Mouse (Mus musculus) frontal cortex, postnatal 10 days (tissue): Measurements from ENCODE around the gene Gm11037.
"Not testable (repeated sequence)": the region's sequence is repeated elsewhere in the genome, so short reads cannot be mapped to it uniquely, and the experiment has no call there.

ENCODE experiments used
- DNase-seq, 2 experiments: peaks; one replicate each; pipeline ENCODE4 v3.0.0; 2022; ENCODE audit warnings: low spot score in 2 of 2, mixed read lengths in 1 of 2

Gene Gm11037

GRCm38 (mm10) chr2:131132930-131133547 lies at the start of gene Gm11037:
Gene Gm11037, plus strand, starts transcription at chr2:131133497.
- DNase-seq = no peak

DNA sequence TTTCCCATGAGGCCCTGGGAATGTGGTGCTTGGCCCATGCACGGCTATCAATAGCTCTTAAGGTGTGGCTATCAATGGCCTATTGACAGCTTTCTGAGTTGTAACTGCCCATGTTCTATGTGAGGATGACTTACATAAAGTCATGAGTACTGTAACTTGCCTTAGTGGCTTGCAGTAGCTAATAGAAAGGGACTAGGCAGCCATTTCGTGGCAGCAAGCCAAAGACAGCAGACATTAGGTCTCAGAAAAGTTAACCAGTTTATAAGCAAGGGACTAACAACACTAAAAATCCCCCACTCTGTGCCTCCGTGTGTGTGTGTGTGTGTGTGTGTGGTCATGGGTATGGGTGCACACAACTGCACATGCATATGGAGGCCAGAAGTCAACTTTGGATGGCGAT lies 49.1 kb upstream of the Gm11037 start:
- DNase-seq = no peak

- no peak for DNase-seq
These were observed 46.5 kb upstream of the Gm11037 start, which contains the start of gene Siglec1 for GRCm38 (mm10) chr2:131086667-131087390. Gene Siglec1, minus strand, starts transcription at chr2:131086765.

- DNase-seq = no peak
These were observed 44.7 kb upstream of the Gm11037 start for GRCm38 (mm10) chr2:131088581-131088980.

GRCm38 (mm10) chr2:131089634-131090033 lies 43.7 kb upstream of the Gm11037 start:
- DNase-seq = no peak

GRCm38 (mm10) chr2:131090852-131091251 lies 42.4 kb upstream of the Gm11037 start:
- no peak for DNase-seq

- DNase-seq = no peak
These were observed 39.7 kb upstream of the Gm11037 start for GRCm38 (mm10) chr2:131093577-131093976.

- peak; percentile 47 to 74 for DNase-seq
These were observed 38.5 kb upstream of the Gm11037 start for GRCm38 (mm10) chr2:131094823-131095222.

GRCm38 (mm10) chr2:131096101-131096795 lies 37.0 kb upstream of the Gm11037 start:
- DNase-seq = no peak

- DNase-seq = no peak
These were observed 36.2 kb upstream of the Gm11037 start for GRCm38 (mm10) chr2:131097087-131097486.

- no peak for DNase-seq
These were observed 31.8 kb upstream of the Gm11037 start for GRCm38 (mm10) chr2:131101530-131101929.

DNA sequence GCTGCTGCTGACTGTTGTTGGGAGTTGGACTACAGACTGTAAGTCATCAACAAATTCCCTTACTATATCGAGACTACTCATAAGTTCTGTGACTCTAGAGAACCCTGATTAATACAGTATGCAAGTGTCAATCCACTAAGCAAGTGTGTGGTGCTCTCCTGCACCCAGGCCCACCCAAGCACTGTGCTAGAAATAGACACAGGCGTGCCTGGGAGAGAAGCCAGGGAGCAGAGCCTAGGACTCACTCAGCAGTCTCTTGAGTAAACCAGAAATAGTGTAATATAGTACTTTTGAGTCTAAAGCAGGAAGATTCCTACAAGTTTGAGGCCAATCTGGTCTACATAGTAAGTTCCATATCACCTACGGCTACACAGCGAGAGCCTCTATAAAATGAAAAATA lies 29.3 kb upstream of the Gm11037 start:
- DNase-seq = no peak

- DNase-seq = not testable (repeated sequence)
These were observed 28.2 kb upstream of the Gm11037 start for GRCm38 (mm10) chr2:131105061-131105460.

DNA sequence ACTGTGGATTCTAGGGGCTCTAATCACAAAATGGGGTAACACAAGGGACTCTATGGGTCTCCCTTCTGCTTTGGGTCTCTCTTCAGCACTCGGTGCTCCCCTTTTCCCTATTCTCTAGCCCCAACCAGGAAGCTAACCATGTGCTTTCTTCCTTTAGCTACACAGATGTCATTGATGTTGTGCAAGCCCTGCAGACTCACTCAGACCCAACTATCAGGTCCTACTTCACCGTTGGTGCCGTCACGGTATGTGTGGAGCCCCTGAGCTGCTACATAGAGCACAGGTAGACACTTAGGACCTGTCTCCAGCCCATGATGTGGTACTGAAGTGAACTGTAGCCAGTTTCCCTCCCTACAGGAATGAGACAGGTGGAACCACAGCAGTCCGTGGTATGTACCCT lies 27.3 kb upstream of the Gm11037 start:
- no peak for DNase-seq

DNA sequence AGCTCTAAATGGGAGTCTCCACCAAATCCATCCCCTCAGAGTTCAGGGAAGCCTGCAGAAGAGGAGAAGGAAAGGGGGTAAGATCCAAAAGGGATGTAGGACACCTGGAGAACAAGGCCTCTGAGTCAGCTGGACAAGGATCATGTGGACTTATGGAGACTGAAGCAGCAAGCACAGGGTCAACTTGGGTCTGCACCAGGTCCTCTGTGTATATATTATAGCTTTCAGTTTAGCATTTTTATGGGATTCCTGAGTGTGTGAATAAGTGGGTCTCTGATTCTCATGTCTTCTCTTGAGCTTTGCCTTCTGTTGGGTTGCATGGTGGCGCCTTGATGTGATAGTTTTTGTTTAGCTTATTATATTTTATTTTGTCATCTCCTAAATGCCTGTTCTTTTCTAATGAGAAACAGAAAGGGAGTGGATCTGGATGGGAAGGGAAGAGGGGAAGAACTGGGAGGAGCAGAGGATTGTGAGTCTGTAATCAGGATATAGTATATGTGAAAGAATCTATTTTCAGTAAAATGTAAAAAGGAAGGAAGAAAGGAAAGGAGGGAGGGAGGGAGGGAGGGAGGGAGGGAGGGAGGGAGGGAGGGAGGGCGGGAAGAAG lies 14.2 kb upstream of the Gm11037 start:
- no peak for DNase-seq

GRCm38 (mm10) chr2:131124166-131124565 lies 9.1 kb upstream of the Gm11037 start:
- DNase-seq = no peak

DNA sequence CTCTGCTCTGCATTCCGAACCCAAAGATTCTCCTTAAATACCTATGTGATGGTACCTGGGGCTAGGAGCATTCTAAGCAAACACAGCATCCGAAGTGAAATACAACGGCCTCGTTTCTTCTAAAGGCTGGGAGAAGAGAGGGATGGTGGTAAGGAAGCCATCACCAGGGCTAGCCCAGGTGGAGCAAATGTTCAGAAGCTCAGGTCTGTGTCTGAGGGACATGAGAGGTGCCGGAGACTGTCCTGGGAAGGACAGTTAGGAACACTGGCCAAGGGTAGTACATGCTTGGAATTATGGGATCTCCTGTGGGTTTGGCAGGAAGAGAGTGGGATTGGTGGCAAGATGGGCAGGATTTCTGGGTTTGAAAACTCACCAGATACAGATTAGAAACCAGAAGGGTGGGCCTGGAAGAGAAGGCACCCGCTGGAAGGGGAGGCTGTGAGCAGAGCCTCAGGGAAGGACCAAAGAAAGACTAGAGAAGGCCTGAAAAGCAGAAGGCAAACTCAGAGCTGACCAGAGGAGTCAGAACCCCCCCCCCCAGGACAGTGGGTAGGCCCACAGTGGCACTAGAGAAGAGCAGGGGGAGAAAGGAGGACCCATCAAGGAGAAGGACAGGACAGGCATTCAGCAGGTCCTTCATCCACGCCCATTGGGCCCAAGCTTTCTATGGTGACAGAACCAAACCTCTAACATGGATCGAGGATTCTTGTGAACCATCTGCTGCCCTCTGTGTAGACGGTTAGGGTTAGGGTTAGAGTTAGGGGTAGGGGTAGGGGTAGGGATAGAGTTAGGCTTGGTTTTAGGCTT lies 7.9 kb upstream of the Gm11037 start:
- DNase-seq = no peak

DNA sequence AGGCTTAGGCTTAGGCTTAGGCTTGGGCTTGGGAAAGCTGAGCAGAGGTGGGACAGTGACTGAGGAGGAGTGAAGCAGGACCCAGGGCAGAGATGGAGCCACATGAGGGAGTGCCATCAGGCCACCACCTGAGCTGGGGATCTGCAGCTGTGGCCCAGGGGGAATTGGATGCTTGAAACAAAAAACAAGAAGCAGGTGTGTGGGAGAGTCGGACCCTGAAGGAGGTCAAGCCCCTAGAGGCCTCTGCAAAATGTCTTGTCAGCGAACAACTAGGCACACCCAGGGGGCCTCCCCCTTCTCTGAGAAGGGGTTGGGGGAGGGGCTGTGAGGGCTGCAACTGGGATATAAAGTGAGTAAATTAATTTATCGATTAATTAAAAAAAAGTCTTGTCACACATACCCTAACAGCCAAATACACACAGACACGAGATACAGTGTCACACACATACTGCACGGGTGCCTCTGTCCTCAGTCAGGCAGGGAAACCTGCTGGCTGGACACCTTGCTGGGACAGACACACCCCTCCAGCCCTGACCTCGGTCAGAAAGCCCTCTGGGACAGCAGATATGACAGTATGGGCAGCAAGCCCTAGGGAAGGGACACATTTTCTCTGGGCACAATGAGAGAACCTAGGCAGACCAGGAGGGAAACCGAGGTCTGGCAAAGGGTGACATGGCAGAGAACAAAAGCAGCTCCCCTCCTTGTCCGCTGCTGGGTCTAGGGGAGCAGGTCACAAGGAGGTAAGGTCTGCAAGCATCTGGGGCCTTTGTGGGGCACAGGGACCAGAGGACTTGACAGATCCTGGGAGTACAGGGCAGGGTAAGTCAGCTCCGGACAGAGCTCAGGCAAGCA lies 7.1 kb upstream of the Gm11037 start:
- no peak for DNase-seq

- DNase-seq = no peak
These were observed 6.1 kb upstream of the Gm11037 start, which contains the start of gene Hspa12b for GRCm38 (mm10) chr2:131127161-131127730. Gene Hspa12b, plus strand, starts transcription at chr2:131127280.

DNA sequence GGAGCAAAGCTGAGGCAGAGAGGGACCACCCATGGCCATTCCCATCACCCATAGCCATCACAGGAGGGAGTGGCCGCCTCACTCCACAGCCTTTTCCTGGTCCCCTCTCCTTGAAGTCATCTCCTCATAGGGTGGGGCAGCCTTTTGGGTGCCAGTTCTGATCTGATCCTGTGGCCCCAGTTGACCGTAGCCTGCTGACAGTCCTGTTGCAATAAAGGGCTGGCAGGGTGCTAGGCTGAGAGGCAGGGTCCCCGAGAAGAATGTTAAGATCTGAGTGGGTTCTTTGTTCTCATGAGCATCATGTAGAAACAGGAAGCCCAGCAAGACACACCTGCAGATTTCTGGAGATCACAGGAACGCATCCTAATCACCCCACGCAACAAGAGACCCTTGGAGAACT lies 5.1 kb upstream of the Gm11037 start:
- DNase-seq = no peak
